Mouse (Mus musculus) heart, embryonic 11.5 days (tissue): Measurements from ENCODE around the gene Ankrd12. TPM values are rescaled to one million over a fixed set of nuclear protein-coding genes. Genes with fewer than 3 reads are reported as not detected.

Experiments
- ATAC-seq: fragments of 200-750 bp; cut with Nextera tagmentation; replicated peaks from 2 replicates; pipeline ENCODE4 v1.8.0; 2017; ENCODE audit warnings: moderate library complexity; ENCODE audit not compliant: insufficient number of reproducible peaks, low FRiP score, low TSS enrichment
- H3K27ac ChIP-seq: fragments of 300-500 bp; sonication (generic); 2 replicates; pipeline ENCODE4 v1.5.1; 2014; ENCODE audit warnings: mild to moderate bottlenecking, low read depth, low read length
- H3K27me3 ChIP-seq: fragments of 300-500 bp; sonication (generic); 2 replicates; pipeline ENCODE4 v1.6.1; 2014; ENCODE audit warnings: mild to moderate bottlenecking, low read length, mixed read lengths; ENCODE audit not compliant: control insufficient read depth, insufficient read depth
- H3K36me3 ChIP-seq: fragments of 300-500 bp; sonication (generic); 2 replicates; pipeline ENCODE4 v1.6.1; 2014; ENCODE audit warnings: mild to moderate bottlenecking, low read length, moderate library complexity, mixed read lengths; ENCODE audit not compliant: control insufficient read depth, insufficient read depth
- H3K4me1 ChIP-seq: fragments of 300-500 bp; sonication (generic); 2 replicates; pipeline ENCODE4 v1.6.1; 2014; ENCODE audit warnings: low read length; ENCODE audit not compliant: control insufficient read depth, insufficient read depth
- H3K4me2 ChIP-seq: fragments of 300-500 bp; sonication (generic); 2 replicates; pipeline ENCODE4 v1.6.1; 2014; ENCODE audit warnings: mild to moderate bottlenecking, moderate library complexity
- H3K4me3 ChIP-seq: fragments of 300-500 bp; sonication (generic); 2 replicates; pipeline ENCODE4 v1.5.1; 2014; ENCODE audit warnings: low read depth, low read length
- H3K9ac ChIP-seq: fragments of 300-500 bp; sonication (generic); 2 replicates; pipeline ENCODE4 v1.6.1; 2014; ENCODE audit warnings: mild to moderate bottlenecking, low read depth, low read length, moderate library complexity
- H3K9me3 ChIP-seq: fragments of 300-500 bp; sonication (generic); replicated peaks from 2 replicates; pipeline ENCODE4 v1.6.1; 2016; ENCODE audit warnings: low read length; ENCODE audit not compliant: control insufficient read depth
- WGBS: fragments of 180-500 bp; shearing (Covaris S2); extraction: QIAGEN DNeasy Blood & Tissue Kit; methylation state at CpG from one replicate; pipeline ENCODE4 v1.1.7; 2014; ENCODE audit not compliant: insufficient replicate concordance; 5-methylcytosine and 5-hydroxymethylcytosine counted together
- polyA plus RNA-seq: library from polyadenylated mRNA; unstranded; fragments of >200 nt; fragmentation: Nextera tagmentation; extraction: Ambion mirVana; gene quantifications from 2 replicates; pipeline ENCODE4 v1.2.1, GENCODE M21; 2014

Gene Ankrd12
- polyA plus RNA-seq, 1 experiment from 2014 or later: 17.7 TPM

- peaks cover 16% of the 10 kb centered on the region for H3K36me3 ChIP-seq
Observed at GRCm38 (mm10) chr17:65939461-65940192, 137.3 kb downstream of the Ankrd12 start.

GRCm38 (mm10) chr17:65937671-65938070 is 139.2 kb downstream of the Ankrd12 start:
- no peaks in the 10 kb centered on the region for H3K27me3 ChIP-seq
- H3K4me3 ChIP-seq: no peak overlapping the region
- no peak for ATAC-seq
- H3K9me3 ChIP-seq: no peaks in the 10 kb centered on the region; the same call in 1 of the 2 replicates
- peaks cover 17% of the 10 kb centered on the region; the same call in 1 of the 2 replicates for H3K4me1 ChIP-seq
- H3K9ac ChIP-seq: no peak overlapping the region
- H3K27ac ChIP-seq: no peak overlapping the region
- 89% methylated on average over 9 of the region's 9 CpGs for WGBS
- H3K36me3 ChIP-seq: peaks cover 22% of the 10 kb centered on the region
- no peak overlapping the region for H3K4me2 ChIP-seq

More at GRCm38 (mm10) chr17:65939461-65940192, 137.3 kb downstream of the Ankrd12 start:
- no peak for ATAC-seq
- Histone ChIP-seq H3K27ac (peak overlapping the region; percentile 50), H3K4me3 (no peak overlapping the region), H3K9ac (no peak overlapping the region), H3K4me1 (peaks cover 17% of the 10 kb centered on the region; the same call in 1 of the 2 replicates), H3K27me3 (no peaks in the 10 kb centered on the region), H3K4me2 (no peak overlapping the region), H3K9me3 (no peaks in the 10 kb centered on the region; the same call in 1 of the 2 replicates)
- 62% methylated on average over 14 of the region's 14 CpGs for WGBS

GRCm38 (mm10) chr17:65933741-65934140 is 143.1 kb downstream of the Ankrd12 start:
- Histone ChIP-seq H3K27ac (no peak overlapping the region), H3K9ac (no peak overlapping the region), H3K4me1 (peaks cover 4% of the 10 kb centered on the region; the same call in 1 of the 2 replicates), H3K36me3 (peaks cover 26% of the 10 kb centered on the region), H3K4me3 (no peak overlapping the region), H3K27me3 (no peaks in the 10 kb centered on the region), H3K4me2 (no peak overlapping the region), H3K9me3 (no peaks in the 10 kb centered on the region; the same call in 1 of the 2 replicates)
- no peak for ATAC-seq
- 87% methylated on average over 2 of the region's 2 CpGs for WGBS

GRCm38 (mm10) chr17:65931525-65931924 is 145.4 kb downstream of the Ankrd12 start:
- 66% methylated on average over 6 of the region's 6 CpGs for WGBS
- Histone ChIP-seq H3K4me2 (no peak overlapping the region), H3K27ac (no peak overlapping the region), H3K4me3 (no peak overlapping the region), H3K9ac (no peak overlapping the region), H3K27me3 (no peaks in the 10 kb centered on the region), H3K4me1 (peaks cover 4% of the 10 kb centered on the region; the same call in 1 of the 2 replicates), H3K9me3 (no peaks in the 10 kb centered on the region), H3K36me3 (peaks cover 15% of the 10 kb centered on the region)
- no peak for ATAC-seq

GRCm38 (mm10) chr17:65930960-65931359 is 145.9 kb downstream of the Ankrd12 start:
- no peak overlapping the region for H3K9ac ChIP-seq
- no peak overlapping the region for H3K4me3 ChIP-seq
- peaks cover 4% of the 10 kb centered on the region; the same call in 1 of the 2 replicates for H3K4me1 ChIP-seq
- 86% methylated on average over 6 of the region's 6 CpGs for WGBS
- no peak overlapping the region for H3K27ac ChIP-seq
- peaks cover 12% of the 10 kb centered on the region for H3K36me3 ChIP-seq
- H3K9me3 ChIP-seq: no peaks in the 10 kb centered on the region
- no peak overlapping the region for H3K4me2 ChIP-seq
- no peaks in the 10 kb centered on the region for H3K27me3 ChIP-seq
- no peak for ATAC-seq

GRCm38 (mm10) chr17:65930158-65930826 is 146.6 kb downstream of the Ankrd12 start:
- Histone ChIP-seq H3K4me3 (no peak overlapping the region), H3K36me3 (peaks cover 12% of the 10 kb centered on the region), H3K4me2 (no peak overlapping the region), H3K27me3 (no peaks in the 10 kb centered on the region), H3K9ac (no peak overlapping the region), H3K9me3 (no peaks in the 10 kb centered on the region), H3K27ac (no peak overlapping the region), H3K4me1 (peaks cover 4% of the 10 kb centered on the region; the same call in 1 of the 2 replicates)
- no peak for ATAC-seq
- 85% methylated on average over 7 of the region's 7 CpGs for WGBS

GRCm38 (mm10) chr17:65929319-65929978 is 147.4 kb downstream of the Ankrd12 start:
- H3K27me3 ChIP-seq: no peaks in the 10 kb centered on the region
- H3K36me3 ChIP-seq: peaks cover 12% of the 10 kb centered on the region
- H3K27ac ChIP-seq: no peak overlapping the region
- H3K4me1 ChIP-seq: peaks cover 4% of the 10 kb centered on the region; the same call in 1 of the 2 replicates
- no peak overlapping the region for H3K4me2 ChIP-seq
- WGBS: 87% methylated on average over 22 of the region's 22 CpGs
- no peak for ATAC-seq
- H3K4me3 ChIP-seq: no peak overlapping the region
- H3K9me3 ChIP-seq: no peaks in the 10 kb centered on the region
- H3K9ac ChIP-seq: no peak overlapping the region

GRCm38 (mm10) chr17:65927077-65927476 is 149.8 kb downstream of the Ankrd12 start:
- Histone ChIP-seq H3K27ac (no peak overlapping the region), H3K27me3 (no peaks in the 10 kb centered on the region), H3K4me1 (peaks cover 4% of the 10 kb centered on the region; the same call in 1 of the 2 replicates), H3K9me3 (no peaks in the 10 kb centered on the region), H3K4me2 (no peak overlapping the region), H3K4me3 (no peak overlapping the region), H3K36me3 (peaks cover 8% of the 10 kb centered on the region; the same call in 1 of the 2 replicates), H3K9ac (no peak overlapping the region)
- WGBS: 84% methylated on average over 4 of the region's 4 CpGs
- ATAC-seq: no peak
